Mouse (Mus musculus) olfactory bulb, adult 2 months (tissue): ENCODE data around the gene Gm47791.

Experiments used
- CTCF ChIP-seq: fragments of 200-500 bp; IDR thresholded peaks from 2 replicates; pipeline ENCODE4 v1.5.1; 2012; ENCODE audit warnings: low read depth, mild to moderate bottlenecking, low read length, moderate library complexity; ENCODE audit not compliant: insufficient read depth
- POLR2A ChIP-seq: fragments of 200-500 bp; IDR thresholded peaks from 2 replicates; pipeline ENCODE4 v1.6.1; 2012; ENCODE audit warnings: mild to moderate bottlenecking, low read depth, low read length, moderate library complexity; ENCODE audit not compliant: insufficient read depth

DNA sequence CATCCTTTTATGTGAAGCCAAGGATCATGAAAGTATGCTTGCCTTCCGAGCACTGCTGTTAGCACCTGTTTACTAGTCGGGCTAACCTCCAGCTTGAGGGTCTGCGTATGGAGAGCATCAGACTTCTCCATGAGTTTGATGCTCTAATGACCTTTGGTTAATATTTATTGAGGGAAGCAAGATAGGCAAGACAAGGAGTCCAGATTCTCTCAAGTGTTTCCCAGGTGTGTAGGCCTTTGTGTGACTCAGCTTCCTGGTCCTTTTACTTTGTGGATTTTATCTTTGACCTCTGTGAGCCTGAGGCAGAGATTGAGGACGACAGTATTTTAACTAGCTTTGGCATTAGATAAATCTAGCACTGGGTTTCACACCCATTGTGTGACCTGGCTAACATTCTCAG lies 4.4 kb downstream of the Gm47791 start:
- TF ChIP-seq CTCF (no peak), POLR2A (no peak)
